Mouse (Mus musculus): ENCODE measurements around the gene Fam222b.
A peak's percentile ranks its signal among the peaks of the same experiment; 100 is the strongest.

The Fam222b gene

GRCm38 (mm10) chr11:78166161-78166560, 71.7 kb downstream of the Fam222b start:
- no peak for DNase-seq

DNA sequence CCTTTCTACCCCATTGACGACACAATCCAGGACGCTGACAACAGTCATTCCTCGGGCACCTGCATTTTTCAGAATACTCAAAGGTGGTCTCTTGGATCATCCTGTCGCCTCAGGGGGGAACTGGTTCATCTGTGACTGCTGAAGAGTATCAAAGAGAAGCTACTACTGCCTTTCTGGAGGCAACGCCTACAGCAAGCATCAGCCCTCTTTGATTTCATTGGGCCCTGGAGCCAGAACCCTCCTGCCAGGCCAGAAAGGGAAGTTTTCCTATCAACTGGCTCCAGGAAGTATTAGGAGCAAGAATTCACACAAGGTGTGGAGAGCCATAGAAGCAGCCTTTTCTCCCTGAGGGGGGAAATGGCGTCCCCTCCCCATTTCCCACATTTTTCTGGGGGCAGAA, 72.2 kb downstream of the Fam222b start:
- no peak for DNase-seq

GRCm38 (mm10) chr11:78167257-78167959, 72.9 kb downstream of the Fam222b start:
- no peak for DNase-seq

GRCm38 (mm10) chr11:78168541-78169468, 74.3 kb downstream of the Fam222b start:
- DNase-seq, result no peak

DNA sequence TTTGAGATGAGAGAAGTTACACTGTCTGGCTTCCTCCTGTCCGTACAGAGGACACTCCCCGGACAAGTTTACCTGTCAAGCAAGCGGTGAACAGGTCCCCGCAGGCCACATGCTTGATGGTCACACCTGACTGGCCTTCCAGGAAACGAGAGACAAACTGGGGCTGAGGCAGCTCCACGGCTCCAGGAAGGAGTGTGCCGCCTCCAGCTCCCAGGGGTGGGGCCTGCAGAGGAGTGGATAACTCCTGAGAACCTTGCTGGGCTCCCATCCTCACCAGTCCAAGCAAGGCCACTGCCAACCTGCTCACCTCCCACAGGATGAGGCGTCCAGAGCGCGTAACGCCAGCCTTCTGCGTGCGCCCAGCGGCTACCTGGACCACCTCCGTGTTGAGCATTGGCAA, 75.8 kb downstream of the Fam222b start:
- DNase-seq, result no peak

- no peak for DNase-seq
These were observed 76.9 kb downstream of the Fam222b start for GRCm38 (mm10) chr11:78171328-78171727.

DNA sequence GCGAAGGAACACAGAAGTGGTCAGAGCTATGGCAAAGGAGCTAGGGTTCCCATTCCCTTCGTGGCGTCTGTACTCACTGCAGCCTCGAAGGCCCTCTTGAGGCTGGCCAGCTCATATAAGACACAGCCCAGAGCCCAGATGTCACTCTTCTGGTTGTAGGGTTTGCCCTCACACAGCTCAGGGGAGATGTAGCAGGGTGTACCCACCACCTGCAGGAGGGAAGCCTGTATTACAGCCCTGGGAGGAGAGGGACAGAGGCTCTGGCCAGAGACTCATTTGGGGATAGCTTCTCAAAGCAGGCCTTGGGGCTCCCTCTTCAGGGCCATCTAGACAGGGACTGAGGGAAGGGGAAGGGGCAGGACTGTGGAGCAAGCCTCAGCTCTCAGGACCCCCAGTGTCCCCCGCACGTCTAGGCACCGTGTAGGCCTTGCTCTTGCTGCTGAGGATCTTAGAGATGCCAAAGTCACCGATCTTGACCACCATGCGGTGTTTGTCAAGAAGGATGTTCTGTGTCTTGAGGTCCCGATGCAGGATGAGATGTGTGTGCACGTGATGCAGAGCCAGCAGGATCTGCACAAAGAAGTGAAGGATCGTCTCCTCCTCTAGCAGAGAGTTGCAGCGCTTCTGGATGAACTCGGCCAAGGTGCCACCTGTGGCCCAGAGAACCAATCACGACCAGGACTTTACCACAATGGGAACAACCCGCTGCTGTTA, 77.7 kb downstream of the Fam222b start:
- no peak for DNase-seq

GRCm38 (mm10) chr11:78172748-78173383, 78.4 kb downstream of the Fam222b start:
- no peak for DNase-seq

- DNase-seq, result no peak
These were observed 80.0 kb downstream of the Fam222b start for GRCm38 (mm10) chr11:78174506-78174905.

DNA sequence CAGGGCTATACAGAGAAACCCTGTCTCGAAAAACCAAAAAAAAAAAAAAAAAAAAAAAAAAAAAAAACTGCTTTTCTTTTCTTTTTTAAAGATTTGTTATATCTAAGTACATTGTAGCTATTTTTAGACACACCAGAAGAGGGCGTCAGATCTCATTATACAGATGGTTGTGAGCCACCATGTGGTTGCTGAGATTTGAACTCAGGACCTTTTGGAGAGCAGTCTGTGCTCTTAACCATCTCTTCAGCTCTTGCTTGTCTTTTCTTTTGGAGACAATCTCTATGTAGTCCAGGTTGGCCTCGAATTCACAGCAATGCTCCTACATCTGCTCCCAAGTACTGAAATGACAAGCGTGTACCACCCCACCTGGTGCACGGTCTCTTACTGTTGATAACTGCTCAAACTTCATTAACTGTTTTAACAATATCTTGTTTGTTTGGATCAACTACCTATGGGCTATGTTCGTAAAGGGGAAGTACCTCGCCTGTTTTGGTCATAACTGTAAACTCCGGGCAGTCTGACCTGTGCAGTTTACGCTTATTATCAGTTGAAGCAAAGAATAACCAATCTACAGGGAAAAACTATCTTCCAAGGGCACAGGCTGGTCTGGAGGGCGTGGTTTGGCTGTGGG, 81.4 kb downstream of the Fam222b start:
- no peak for DNase-seq

GRCm38 (mm10) chr11:78176402-78176862, 82.0 kb downstream of the Fam222b start, which contains the start of the genes Nek8 and Tlcd1:
Gene Nek8 (minus strand): TSS chr11:78176675.
Gene Tlcd1 (plus strand): TSS chr11:78176711.
- DNase-seq, result peak; percentile 96

DNA sequence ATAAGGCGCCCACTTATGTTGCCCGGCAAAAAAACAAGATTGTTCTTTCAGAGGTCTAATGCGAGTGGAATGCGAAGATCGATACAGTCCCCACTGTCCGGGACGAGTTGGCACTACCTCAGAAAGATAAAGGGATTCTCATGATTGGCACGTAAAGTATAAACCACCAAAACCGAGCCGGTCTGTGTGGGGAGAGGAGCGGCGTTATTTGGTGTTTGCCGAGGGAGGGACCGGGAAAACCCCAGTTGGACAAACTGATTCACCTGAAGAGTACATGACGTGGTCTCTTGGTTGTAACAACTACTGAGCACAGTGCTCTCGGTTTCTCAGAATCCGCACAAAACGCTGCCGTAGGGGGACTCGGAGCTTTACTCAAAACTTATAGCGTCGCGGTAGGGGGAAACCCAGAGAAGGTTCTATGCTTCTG, 82.5 kb downstream of the Fam222b start:
- no peak for DNase-seq

DNA sequence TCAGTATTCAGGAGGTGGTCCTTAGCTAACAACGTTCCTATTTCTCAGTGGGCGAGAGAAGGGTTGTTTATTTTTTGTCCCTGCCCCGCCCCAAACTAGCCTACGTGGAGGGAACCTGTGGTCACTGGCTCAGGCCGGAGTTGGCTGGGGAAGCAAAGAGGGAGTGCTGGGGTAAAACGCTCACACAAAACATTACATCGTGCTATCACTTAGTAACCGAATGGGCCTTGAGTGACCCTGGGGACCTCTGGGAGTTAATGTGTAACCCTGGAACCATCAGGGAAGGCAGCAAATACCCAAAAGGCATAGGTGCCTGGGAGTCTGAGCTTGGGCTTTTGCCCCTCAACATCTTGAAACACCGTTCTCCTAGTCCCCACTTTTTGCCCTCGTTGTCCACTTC, 83.0 kb downstream of the Fam222b start:
- peak; percentile 75 for DNase-seq

GRCm38 (mm10) chr11:78177903-78178858, 83.7 kb downstream of the Fam222b start:
- DNase-seq, result peak; percentile 99

- DNase-seq, result peak; percentile 80
These were observed 84.5 kb downstream of the Fam222b start for GRCm38 (mm10) chr11:78178859-78179437.

- DNase-seq, result no peak
These were observed 85.1 kb downstream of the Fam222b start for GRCm38 (mm10) chr11:78179438-78179999.

DNA sequence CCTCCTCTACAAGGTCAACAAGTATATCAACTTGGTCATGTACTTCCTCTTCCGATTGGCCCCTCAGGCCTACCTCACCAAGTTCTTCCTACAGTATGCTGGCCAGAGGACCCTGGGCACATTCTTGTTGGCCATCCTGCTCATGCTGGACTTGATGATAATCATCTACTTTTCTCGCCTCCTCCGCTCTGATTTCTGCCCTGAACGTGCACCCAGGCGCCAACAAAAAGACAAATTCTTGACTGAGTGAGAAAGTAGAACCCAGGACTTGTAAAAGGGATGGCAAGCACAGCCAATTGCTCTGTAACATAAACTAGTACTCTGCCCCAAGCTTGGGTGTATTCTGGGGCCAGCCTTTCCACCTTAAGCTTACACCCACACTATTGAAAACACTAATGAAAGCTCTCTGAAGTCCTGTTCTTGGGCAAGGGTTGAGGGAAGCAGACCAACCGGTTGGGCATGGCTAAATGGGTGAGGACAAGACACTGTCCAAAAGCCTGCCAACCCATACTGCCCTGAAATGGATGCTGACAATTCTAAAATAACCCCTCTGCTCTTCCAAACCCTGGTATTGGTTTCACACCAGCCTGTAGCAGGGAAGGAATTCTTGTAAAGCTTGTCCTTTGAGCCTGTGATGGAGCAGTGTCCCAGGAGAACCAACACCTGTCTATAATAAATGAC, 85.8 kb downstream of the Fam222b start:
- DNase-seq, result no peak

DNA sequence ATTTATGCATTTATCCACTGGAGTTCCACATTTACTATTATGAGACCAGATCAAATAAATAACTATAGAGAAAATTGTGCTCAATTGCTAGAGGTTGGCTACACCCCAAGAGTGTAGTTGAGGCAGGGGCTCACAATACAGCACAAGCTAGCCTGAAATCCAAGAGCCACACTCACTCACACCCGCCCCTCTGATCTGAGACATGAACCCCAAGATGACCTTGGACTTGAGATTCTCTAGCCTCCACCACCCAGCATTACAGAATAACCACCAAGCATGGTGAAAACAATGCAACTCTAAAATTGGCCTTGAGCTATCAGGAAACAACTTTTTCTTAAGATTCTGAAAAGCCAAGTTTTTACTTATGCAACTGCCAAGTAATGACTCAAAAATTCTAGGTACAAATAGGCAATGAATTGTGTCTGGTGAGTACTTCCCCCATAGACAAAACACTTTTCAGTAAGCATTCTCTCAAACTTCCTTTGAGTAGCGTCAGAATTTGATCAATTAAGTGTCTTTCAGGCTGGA, 87.4 kb downstream of the Fam222b start:
- DNase-seq, result no peak

DNA sequence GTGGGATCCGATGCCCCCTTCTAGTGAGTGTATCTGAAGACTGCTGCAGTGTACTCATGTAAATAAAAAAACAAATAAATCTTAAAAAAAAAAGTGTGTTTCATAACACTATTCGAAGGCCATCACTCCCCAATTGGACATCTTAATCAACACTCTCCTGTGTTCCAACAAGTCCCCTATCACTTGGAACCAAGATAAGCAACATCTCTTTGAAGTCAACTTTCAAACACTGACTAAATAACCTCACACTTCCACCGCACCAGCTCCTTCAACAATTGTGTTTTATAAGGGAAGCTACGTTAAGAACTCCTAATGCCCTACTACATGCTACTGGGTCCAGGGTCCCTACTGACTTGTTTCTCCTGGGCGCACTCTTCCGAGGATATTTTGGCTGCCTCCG, 88.0 kb downstream of the Fam222b start:
- DNase-seq, result no peak
